In the genomic region with DNA sequence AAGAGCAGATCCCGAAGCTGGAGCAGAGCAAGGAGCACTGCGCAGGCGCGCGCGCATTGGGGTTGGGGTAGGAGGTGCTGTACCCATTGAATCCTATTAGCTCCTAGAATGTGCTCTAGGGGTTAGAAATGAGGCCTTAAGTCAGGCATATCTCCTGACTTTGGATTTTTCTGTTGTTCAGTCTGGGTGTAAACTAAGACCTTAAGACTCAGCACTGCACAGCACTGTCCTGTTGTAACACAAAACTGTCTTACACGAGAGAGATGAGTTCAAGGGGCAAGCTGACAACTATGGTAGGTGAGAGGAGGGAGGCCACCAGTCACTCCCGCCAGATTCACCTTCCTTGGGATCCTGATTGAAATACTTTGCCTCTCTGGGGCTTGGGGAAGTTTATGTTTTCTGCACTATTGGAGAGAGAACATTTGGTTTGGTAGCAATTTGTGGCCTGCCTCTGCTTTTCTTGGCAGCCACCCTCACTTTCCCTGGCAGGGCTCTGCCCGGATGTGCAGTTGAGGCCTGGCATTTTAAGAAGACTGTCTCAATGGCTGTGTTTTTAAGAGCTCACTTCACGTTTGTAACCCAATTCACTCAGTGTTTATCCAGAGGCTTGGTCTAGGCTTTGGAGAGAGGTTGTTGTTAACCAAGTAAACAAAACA, we compare ENCODE assay signal across 11 mouse cellular contexts. TPM values are rescaled to one million over a fixed set of nuclear protein-coding genes. Genes with fewer than 3 reads are reported as not detected.
DNase-seq lines count a peak whose midpoint lies in the region; ATAC-seq lines count a peak whose summit lies in the region.
"Had no signal": no experiment of that assay in that cellular context is flagged by ENCODE, and none has a peak within 500 bp of the region (broad histone marks: within the 10 kb centered on the region; RNA-seq: fewer than 3 reads in every experiment).

No protein-coding gene starts in this region.

- no peak for ATAC-seq in erythroid progenitor cell, adult 5-6 weeks (replicated peaks; ENCODE audit: low FRiP score, poor library complexity, severe bottlenecking)

- DNase-seq in cerebellum, adult 11-12 months, result peak; percentile 24
- no peak for DNase-seq in cerebellum, adult 11 months
- DNase-seq in layer of hippocampus, adult 18-20 months (ENCODE audit: low spot score in 2 of 2), result peak; percentile 52 to 76
- no peak for DNase-seq in layer of hippocampus, adult 9-10 months (ENCODE audit: low spot score)
- peak; percentile 74 to 77 for DNase-seq in frontal cortex, postnatal 36 days (ENCODE audit: low spot score in 2 of 2)
- peak; percentile 57 to 74 for DNase-seq in right cerebral cortex, adult 2 months (ENCODE audit: low spot score in 2 of 2)
- DNase-seq in urinary bladder, postnatal 25 days (ENCODE audit: low spot score), result no peak
- DNase-seq: adrenal gland, adult 8-10 months; thymus, adult 18-20 months had no signal

RNA-seq across cellular contexts. Expression of a gene that starts 9.5 kb away (rescaled TPM):
- total RNA-seq in layer of hippocampus, adult 18-20 months (2021), result 1,000 to 10,000 TPM; 1,741 to 1,763 TPM
- not detected in 2 replicates for total RNA-seq in erythroid progenitor cell, adult 5-6 weeks (2015; ENCODE audit: low replicate concordance)
- not detected in 2 replicates for total RNA-seq in erythroid progenitor cell, adult 5-6 weeks (2017; ENCODE audit: low replicate concordance)
- total RNA-seq: MEL had no signal

Comparison
In these comparisons a context has a peak if more than half of its experiments do, and no peak if none do; other contexts are left out.
1. DNase-seq: peak in cerebellum, adult 11-12 months (single experiment), layer of hippocampus, adult 18-20 months (2 of 2), frontal cortex, postnatal 36 days (2 of 2) and right cerebral cortex, adult 2 months (2 of 2); none in cerebellum, adult 11 months (single experiment), layer of hippocampus, adult 9-10 months (single experiment) and urinary bladder, postnatal 25 days (single experiment).
2. RNA of a gene that starts 9.5 kb away (total RNA-seq): 1,741 to 1,763 TPM in layer of hippocampus, adult 18-20 months; not detected in erythroid progenitor cell, adult 5-6 weeks; every median in the first group is over 1,000 times any median in the second.